Mouse (Mus musculus) limb, embryonic 13.5 days (tissue): ENCODE measurements around the gene Reck. TPM values are rescaled to one million over a fixed set of nuclear protein-coding genes. Genes with fewer than 3 reads are reported as not detected.
A peak's percentile ranks its signal among the peaks of the same experiment; 100 is the strongest.

ENCODE experiments used
- ATAC-seq: fragments of 200-750 bp; cut with Nextera tagmentation; 2 replicates; pipeline ENCODE4 v1.8.0; 2017; ENCODE audit warnings: low read depth, moderate number of reproducible peaks, moderate TSS enrichment; ENCODE audit not compliant: low FRiP score
- H3K27ac ChIP-seq: fragments of 300-500 bp; sonication (generic); 2 replicates; pipeline ENCODE4 v1.5.1; 2015; ENCODE audit warnings: inconsistent platforms, mild to moderate bottlenecking, moderate library complexity
- H3K27me3 ChIP-seq: fragments of 300-500 bp; sonication (generic); 2 replicates; pipeline ENCODE4 v1.6.1; 2015; ENCODE audit warnings: mild to moderate bottlenecking, inconsistent platforms
- H3K36me3 ChIP-seq: fragments of 300-500 bp; sonication (generic); 2 replicates; pipeline ENCODE4 v1.6.1; 2015; ENCODE audit warnings: inconsistent platforms, mild to moderate bottlenecking, moderate library complexity
- H3K4me1 ChIP-seq: fragments of 300-500 bp; sonication (generic); 2 replicates; pipeline ENCODE4 v1.6.1; 2015; ENCODE audit warnings: inconsistent platforms
- H3K4me2 ChIP-seq: fragments of 300-500 bp; sonication (generic); replicated peaks from 2 replicates; pipeline ENCODE4 v1.6.1; 2015; ENCODE audit warnings: inconsistent platforms, mild to moderate bottlenecking, moderate library complexity
- H3K4me3 ChIP-seq: fragments of 300-500 bp; sonication (generic); 2 replicates; pipeline ENCODE4 v1.5.1; 2015; ENCODE audit warnings: moderate library complexity, mild to moderate bottlenecking, inconsistent platforms
- H3K9ac ChIP-seq: fragments of 300-500 bp; sonication (generic); 2 replicates; pipeline ENCODE4 v1.6.1; 2015; ENCODE audit warnings: mild to moderate bottlenecking, inconsistent platforms
- H3K9me3 ChIP-seq: fragments of 300-500 bp; sonication (generic); 2 replicates; pipeline ENCODE4 v1.6.1; 2016; ENCODE audit warnings: inconsistent platforms
- WGBS: fragments of 180-500 bp; shearing (Covaris S2); methylation state at CpG from one replicate; pipeline ENCODE4 v1.1.7; 2015; 5-methylcytosine and 5-hydroxymethylcytosine counted together
- polyA plus RNA-seq: library from polyadenylated mRNA; unstranded; fragments of >200 nt; fragmentation: Nextera tagmentation; extraction: Ambion mirVana; gene quantifications from 2 replicates; pipeline ENCODE4 v1.2.1, GENCODE M21; 2015

Reck gene
- polyA plus RNA-seq = 35.7 and 36.3 TPM in 2 replicates

GRCm38 (mm10) chr4:43875160-43875918 is at the start of gene Reck:
Reck (plus strand) TSS chr4:43875530.
- WGBS = 1% methylated on average over 65 of the region's 73 CpGs
- no peaks in the 10 kb centered on the region for H3K27me3 ChIP-seq
- H3K27ac ChIP-seq = peak within 1 kb of the TSS; percentile 11
- H3K9me3 ChIP-seq = no peaks in the 10 kb centered on the region
- H3K9ac ChIP-seq = peak within 1 kb of the TSS; percentile 86
- H3K4me3 ChIP-seq = peak within 1 kb of the TSS; percentile 88
- peak; percentile 90 for ATAC-seq
- no peaks in the 10 kb centered on the region for H3K36me3 ChIP-seq
- peak within 1 kb of the TSS; percentile 90 for H3K4me2 ChIP-seq
- H3K4me1 ChIP-seq = peaks cover 33% of the 10 kb centered on the region

DNA sequence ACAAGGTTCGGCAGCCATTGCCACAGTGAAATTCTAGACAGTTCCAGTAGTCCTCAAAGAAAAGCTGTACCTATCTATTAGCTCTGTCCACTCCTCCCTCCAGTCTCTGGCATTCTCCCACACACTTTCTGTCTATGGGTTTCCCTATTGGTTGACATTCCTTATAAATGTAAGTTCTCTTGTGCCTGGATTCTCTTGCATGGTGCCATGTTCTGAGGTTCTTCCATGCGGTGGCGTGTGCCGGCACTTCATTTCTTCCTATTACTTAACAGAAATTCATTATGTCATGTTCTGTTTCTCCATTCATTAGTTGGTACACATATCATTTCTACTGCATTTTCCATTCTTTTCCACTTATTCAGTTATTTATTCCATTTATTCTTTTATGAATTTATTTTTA is 46.5 kb upstream of the Reck start:
- Histone ChIP-seq H3K36me3 (no peaks in the 10 kb centered on the region), H3K4me1 (0 out of 2 replicates have a peak, but pooled peaks cover 4% of the 10 kb centered on the region), H3K9me3 (no peaks in the 10 kb centered on the region), H3K27ac (no peak overlapping the region), H3K4me2 (no peak overlapping the region), H3K9ac (no peak overlapping the region), H3K4me3 (no peak overlapping the region), H3K27me3 (no peaks in the 10 kb centered on the region)
- ATAC-seq = no peak
- 90% methylated on average over 4 of the region's 4 CpGs for WGBS

- H3K36me3 ChIP-seq = no peaks in the 10 kb centered on the region
- H3K27me3 ChIP-seq = no peaks in the 10 kb centered on the region
- no peak overlapping the region for H3K4me3 ChIP-seq
- no peaks in the 10 kb centered on the region for H3K9me3 ChIP-seq
- H3K27ac ChIP-seq = no peak overlapping the region
- H3K4me1 ChIP-seq = 0 out of 2 replicates have a peak, but pooled peaks cover 4% of the 10 kb centered on the region
- H3K9ac ChIP-seq = no peak overlapping the region
- 64% methylated on average over 5 of the region's 5 CpGs for WGBS
- no peak overlapping the region for H3K4me2 ChIP-seq
- no peak for ATAC-seq
These were observed 43.3 kb upstream of the Reck start for GRCm38 (mm10) chr4:43832031-43832430.

GRCm38 (mm10) chr4:43833752-43834151 is 41.6 kb upstream of the Reck start:
- ATAC-seq = no peak
- H3K4me2 ChIP-seq = no peak overlapping the region
- no peak overlapping the region for H3K27ac ChIP-seq
- H3K9ac ChIP-seq = no peak overlapping the region
- WGBS = 69% methylated on average over 5 of the region's 5 CpGs
- H3K4me1 ChIP-seq = no peaks in the 10 kb centered on the region
- no peaks in the 10 kb centered on the region for H3K36me3 ChIP-seq
- H3K27me3 ChIP-seq = no peaks in the 10 kb centered on the region
- H3K4me3 ChIP-seq = no peak overlapping the region
- no peaks in the 10 kb centered on the region for H3K9me3 ChIP-seq

- no peak for ATAC-seq
- Histone ChIP-seq H3K36me3 (no peaks in the 10 kb centered on the region), H3K9ac (no peak overlapping the region), H3K27ac (no peak overlapping the region), H3K4me1 (no peaks in the 10 kb centered on the region), H3K4me2 (no peak overlapping the region), H3K27me3 (no peaks in the 10 kb centered on the region), H3K4me3 (no peak overlapping the region), H3K9me3 (no peaks in the 10 kb centered on the region)
- WGBS = 69% methylated on average over 4 of the region's 4 CpGs
These were observed 40.6 kb upstream of the Reck start for GRCm38 (mm10) chr4:43834749-43835148.

DNA sequence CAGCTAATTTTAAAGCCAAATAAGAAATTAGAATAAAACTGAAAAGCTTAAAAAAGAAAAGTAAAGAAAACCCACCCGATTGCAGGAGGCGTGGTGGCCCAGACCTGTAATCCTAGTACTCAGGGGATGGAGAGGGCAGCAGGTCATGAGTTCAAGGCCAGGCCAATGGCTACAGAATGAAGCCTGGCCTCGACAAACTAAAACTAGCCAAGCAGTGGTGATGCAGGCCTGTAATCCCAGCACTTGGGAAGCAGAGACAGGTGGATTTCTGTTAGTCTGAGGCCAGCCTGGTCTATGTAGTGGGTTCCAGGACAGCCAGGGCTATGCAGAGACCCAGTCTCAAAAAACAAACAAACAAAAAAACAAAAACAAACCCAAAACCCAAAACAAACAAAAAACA is 37.0 kb upstream of the Reck start:
- H3K9me3 ChIP-seq = no peaks in the 10 kb centered on the region
- H3K9ac ChIP-seq = no peak overlapping the region
- H3K27me3 ChIP-seq = no peaks in the 10 kb centered on the region
- no peaks in the 10 kb centered on the region for H3K36me3 ChIP-seq
- H3K27ac ChIP-seq = no peak overlapping the region
- H3K4me2 ChIP-seq = no peak overlapping the region
- ATAC-seq = no peak
- WGBS = 62% methylated on average over 3 of the region's 3 CpGs
- H3K4me1 ChIP-seq = no peaks in the 10 kb centered on the region
- H3K4me3 ChIP-seq = no peak overlapping the region

GRCm38 (mm10) chr4:43840101-43840500 is 35.2 kb upstream of the Reck start, which contains the start of gene Olfr157:
Olfr157 (minus strand) TSS chr4:43840201.
- WGBS = 69% methylated on average over 1 of the region's 1 CpGs
- no peaks in the 10 kb centered on the region for H3K36me3 ChIP-seq
- no peak for ATAC-seq

GRCm38 (mm10) chr4:43851265-43851664 is 24.1 kb upstream of the Reck start, which contains the start of gene Olfr155:
Olfr155 (plus strand) TSS chr4:43851565.
- H3K4me2 ChIP-seq = no peak within 1 kb of the TSS
- no peak within 1 kb of the TSS for H3K27ac ChIP-seq
- H3K27me3 ChIP-seq = no peaks in the 10 kb centered on the region
- H3K9me3 ChIP-seq = no peaks in the 10 kb centered on the region
- H3K4me3 ChIP-seq = no peak within 1 kb of the TSS
- no peaks in the 10 kb centered on the region for H3K36me3 ChIP-seq
- no peak within 1 kb of the TSS for H3K9ac ChIP-seq
- ATAC-seq = no peak
- 84% methylated on average over 6 of the region's 6 CpGs for WGBS
- no peaks in the 10 kb centered on the region for H3K4me1 ChIP-seq

More at GRCm38 (mm10) chr4:43840101-43840500, 35.2 kb upstream of the Reck start, which contains the start of gene Olfr157:
- Histone ChIP-seq H3K4me1 (no peaks in the 10 kb centered on the region), H3K4me2 (no peak within 1 kb of the TSS), H3K27me3 (no peaks in the 10 kb centered on the region), H3K4me3 (no peak within 1 kb of the TSS), H3K9ac (no peak within 1 kb of the TSS), H3K9me3 (no peaks in the 10 kb centered on the region), H3K27ac (no peak within 1 kb of the TSS)

- ATAC-seq = no peak
- no peaks in the 10 kb centered on the region for H3K9me3 ChIP-seq
- no peak overlapping the region for H3K4me3 ChIP-seq
- H3K27me3 ChIP-seq = no peaks in the 10 kb centered on the region
- H3K27ac ChIP-seq = no peak overlapping the region
- no peaks in the 10 kb centered on the region for H3K36me3 ChIP-seq
- no peak overlapping the region for H3K9ac ChIP-seq
- H3K4me2 ChIP-seq = no peak overlapping the region
- H3K4me1 ChIP-seq = no peaks in the 10 kb centered on the region
- 72% methylated on average over 8 of the region's 8 CpGs for WGBS
These were observed 21.2 kb upstream of the Reck start for GRCm38 (mm10) chr4:43854101-43854500.

DNA sequence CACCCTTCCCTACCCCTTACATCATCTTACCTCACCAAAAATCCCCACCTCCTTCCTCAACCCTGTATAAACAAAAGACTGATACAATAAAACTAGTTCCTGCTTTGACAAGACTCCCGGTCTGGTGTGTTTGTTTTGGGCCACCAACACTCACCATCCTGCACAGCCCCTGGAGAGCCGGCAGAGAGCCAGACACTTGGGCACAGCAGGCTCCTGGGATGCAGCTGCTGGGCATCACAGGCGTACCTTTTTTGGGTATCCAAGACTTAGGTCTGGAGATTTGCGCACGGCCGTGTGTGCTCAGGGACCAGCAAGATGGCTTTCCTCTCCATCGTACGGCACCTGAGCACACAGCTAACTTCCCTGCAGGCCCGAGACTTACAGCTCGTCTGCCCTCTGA is 15.4 kb upstream of the Reck start:
- WGBS = 78% methylated on average over 10 of the region's 10 CpGs
- no peak overlapping the region for H3K4me2 ChIP-seq
- H3K36me3 ChIP-seq = no peaks in the 10 kb centered on the region
- no peak overlapping the region for H3K4me3 ChIP-seq
- H3K9me3 ChIP-seq = no peaks in the 10 kb centered on the region
- no peak overlapping the region for H3K27ac ChIP-seq
- no peak for ATAC-seq
- no peak overlapping the region for H3K9ac ChIP-seq
- peaks cover 6% of the 10 kb centered on the region for H3K4me1 ChIP-seq
- no peaks in the 10 kb centered on the region for H3K27me3 ChIP-seq

- Histone ChIP-seq H3K27ac (no peak overlapping the region; the same call in 1 of the 2 replicates), H3K36me3 (no peaks in the 10 kb centered on the region), H3K9ac (0 out of 2 replicates have a peak overlapping the region, but pooled peaks have one; percentile 25), H3K27me3 (no peaks in the 10 kb centered on the region), H3K4me3 (no peak overlapping the region), H3K4me1 (peaks cover 6% of the 10 kb centered on the region), H3K9me3 (no peaks in the 10 kb centered on the region), H3K4me2 (peak overlapping the region; percentile 25; the same call in 1 of the 2 replicates)
- 16% methylated on average over 14 of the region's 14 CpGs for WGBS
- no peak for ATAC-seq
These were observed 14.4 kb upstream of the Reck start for GRCm38 (mm10) chr4:43860744-43861519.

GRCm38 (mm10) chr4:43863298-43863697 is 12.0 kb upstream of the Reck start:
- Histone ChIP-seq H3K4me3 (no peak overlapping the region), H3K36me3 (no peaks in the 10 kb centered on the region), H3K27me3 (no peaks in the 10 kb centered on the region), H3K9ac (no peak overlapping the region), H3K4me2 (no peak overlapping the region), H3K9me3 (no peaks in the 10 kb centered on the region), H3K4me1 (peaks cover 6% of the 10 kb centered on the region), H3K27ac (no peak overlapping the region)
- 68% methylated on average over 4 of the region's 4 CpGs for WGBS
- no peak for ATAC-seq
